Mouse (Mus musculus): Measurements from ENCODE around the gene Olfr1164. TPM values are rescaled to one million over a fixed set of nuclear protein-coding genes. Genes with fewer than 3 reads are reported as not detected.

Olfr1164 gene
- not detected in 2 replicates for polyA plus RNA-seq (2012; rRNA removed)

DNA sequence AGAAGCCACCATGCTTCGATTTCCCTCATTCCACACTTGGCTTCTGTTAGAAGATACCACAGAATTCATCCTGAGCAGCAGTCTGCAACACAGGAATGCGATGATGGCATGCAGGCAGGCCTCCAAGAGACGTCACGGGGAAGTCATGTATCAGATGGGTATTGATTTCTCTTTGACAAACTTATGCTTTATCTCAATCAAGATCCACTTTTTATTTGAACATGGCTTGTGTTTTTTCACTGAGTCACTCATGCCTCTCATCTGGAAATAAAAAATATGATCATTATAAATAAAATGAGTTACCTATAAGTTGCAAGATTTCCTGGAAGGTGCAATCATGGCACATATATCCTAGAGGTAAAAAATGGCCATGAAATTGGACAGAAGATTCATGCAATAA lies at the start of gene Olfr1164:
Gene Olfr1164, minus strand, starts transcription at position 101 of the 400 bp plus-strand sequence.
- H3K4me1 ChIP-seq (ENCODE audit: control insufficient read depth, insufficient read depth, low read length) = no peaks in the 10 kb centered on the region
- TF ChIP-seq CTCF (IDR thresholded peaks at IDR 0.05; ENCODE audit: control insufficient read depth, insufficient read depth, insufficient replicate concordance, low read depth, low read length) (no peak), POLR2A (IDR thresholded peaks at IDR 0.05; ENCODE audit: control insufficient read depth, low read depth, low read length) (no peak)
- no peaks in the 10 kb centered on the region for H3K27me3 ChIP-seq (ENCODE audit: control insufficient read depth, insufficient read depth, low read length)
- no peak within 1 kb of the TSS for H3K4me3 ChIP-seq (ENCODE audit: control insufficient read depth, low read depth, low read length)
- no peak within 1 kb of the TSS for H3K27ac ChIP-seq (ENCODE audit: control insufficient read depth, insufficient read depth, low read depth, low read length)
- no peaks in the 10 kb centered on the region for H3K36me3 ChIP-seq (ENCODE audit: control insufficient read depth, insufficient read depth, low read length)

GRCm38 (mm10) chr2:88128172-88128571 lies 34.4 kb upstream of the Olfr1164 start, which contains the start of gene Olfr1166:
Gene Olfr1166 (minus strand): TSS chr2:88128272.
- TF ChIP-seq POLR2A (IDR thresholded peaks at IDR 0.05; ENCODE audit: control insufficient read depth, low read depth, low read length) (no peak), CTCF (IDR thresholded peaks at IDR 0.05; ENCODE audit: control insufficient read depth, insufficient read depth, insufficient replicate concordance, low read depth, low read length) (no peak)
- H3K4me1 ChIP-seq (ENCODE audit: control insufficient read depth, insufficient read depth, low read length) = no peaks in the 10 kb centered on the region
- no peak within 1 kb of the TSS for H3K4me3 ChIP-seq (ENCODE audit: control insufficient read depth, low read depth, low read length)
- no peaks in the 10 kb centered on the region for H3K27me3 ChIP-seq (ENCODE audit: control insufficient read depth, insufficient read depth, low read length)
- H3K36me3 ChIP-seq (ENCODE audit: control insufficient read depth, insufficient read depth, low read length) = no peaks in the 10 kb centered on the region
- no peak within 1 kb of the TSS for H3K27ac ChIP-seq (ENCODE audit: control insufficient read depth, insufficient read depth, low read depth, low read length)

DNA sequence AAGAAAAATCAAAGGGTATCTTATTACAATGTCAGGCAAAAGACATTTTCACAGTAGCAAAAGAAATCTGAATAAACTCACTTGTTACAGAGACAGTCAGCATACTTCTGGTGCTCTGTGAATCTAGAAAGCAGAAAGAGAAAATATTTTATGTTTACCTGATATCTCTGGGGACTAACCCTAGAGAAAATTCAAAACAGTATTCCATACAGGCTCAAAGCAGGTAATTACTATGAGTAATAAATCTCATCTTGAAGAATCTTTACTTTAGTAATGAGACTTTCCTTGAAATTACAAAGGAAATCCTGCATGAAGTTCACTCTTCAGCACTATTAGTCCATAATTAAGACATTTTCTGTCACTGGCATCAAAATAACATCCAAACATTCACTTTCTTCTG lies 22.0 kb downstream of the Olfr1164 start, which contains the start of gene Olfr1163:
Gene Olfr1163, minus strand, starts transcription at position 101 of the 400 bp plus-strand sequence.
- TF ChIP-seq POLR2A (IDR thresholded peaks at IDR 0.05; ENCODE audit: control insufficient read depth, low read depth, low read length) (no peak), CTCF (IDR thresholded peaks at IDR 0.05; ENCODE audit: control insufficient read depth, insufficient read depth, insufficient replicate concordance, low read depth, low read length) (no peak)
- no peaks in the 10 kb centered on the region for H3K36me3 ChIP-seq (ENCODE audit: control insufficient read depth, insufficient read depth, low read length)
- no peaks in the 10 kb centered on the region for H3K27me3 ChIP-seq (ENCODE audit: control insufficient read depth, insufficient read depth, low read length)
- H3K4me3 ChIP-seq (ENCODE audit: control insufficient read depth, low read depth, low read length) = no peak within 1 kb of the TSS
- no peaks in the 10 kb centered on the region for H3K4me1 ChIP-seq (ENCODE audit: control insufficient read depth, insufficient read depth, low read length)
- H3K27ac ChIP-seq (ENCODE audit: control insufficient read depth, insufficient read depth, low read depth, low read length) = no peak within 1 kb of the TSS

GRCm38 (mm10) chr2:88063587-88063986 lies 30.2 kb downstream of the Olfr1164 start:
- no peaks in the 10 kb centered on the region for H3K27me3 ChIP-seq (ENCODE audit: control insufficient read depth, insufficient read depth, low read length)
- no peaks in the 10 kb centered on the region for H3K4me1 ChIP-seq (ENCODE audit: control insufficient read depth, insufficient read depth, low read length)
- no peak overlapping the region for H3K27ac ChIP-seq (ENCODE audit: control insufficient read depth, insufficient read depth, low read depth, low read length)
- H3K4me3 ChIP-seq (ENCODE audit: control insufficient read depth, low read depth, low read length) = no peak overlapping the region
- TF ChIP-seq CTCF (IDR thresholded peaks at IDR 0.05; ENCODE audit: control insufficient read depth, insufficient read depth, insufficient replicate concordance, low read depth, low read length) (no peak), POLR2A (IDR thresholded peaks at IDR 0.05; ENCODE audit: control insufficient read depth, low read depth, low read length) (no peak)
- no peaks in the 10 kb centered on the region for H3K36me3 ChIP-seq (ENCODE audit: control insufficient read depth, insufficient read depth, low read length)

GRCm38 (mm10) chr2:88051029-88051428 lies 42.7 kb downstream of the Olfr1164 start, which contains the start of gene Olfr1162:
Gene Olfr1162 (minus strand): TSS chr2:88051129.
- Histone ChIP-seq H3K36me3 (ENCODE audit: control insufficient read depth, insufficient read depth, low read length) (no peaks in the 10 kb centered on the region), H3K4me3 (ENCODE audit: control insufficient read depth, low read depth, low read length) (no peak within 1 kb of the TSS), H3K27ac (ENCODE audit: control insufficient read depth, insufficient read depth, low read depth, low read length) (no peak within 1 kb of the TSS), H3K27me3 (ENCODE audit: control insufficient read depth, insufficient read depth, low read length) (no peaks in the 10 kb centered on the region), H3K4me1 (ENCODE audit: control insufficient read depth, insufficient read depth, low read length) (no peaks in the 10 kb centered on the region)
- no peak for TF ChIP-seq CTCF (IDR thresholded peaks at IDR 0.05; ENCODE audit: control insufficient read depth, insufficient read depth, insufficient replicate concordance, low read depth, low read length)
- TF ChIP-seq POLR2A (IDR thresholded peaks at IDR 0.05; ENCODE audit: control insufficient read depth, low read depth, low read length) = no peak

Other genes with a start within 250 kb of the Olfr1164 start
- gene Olfr1150-ps1, start 250.0 kb downstream of the Olfr1164 start, polyA plus RNA-seq (2012; rRNA removed) = not detected in 2 replicates
- gene Olfr1151, start 238.1 kb downstream of the Olfr1164 start, polyA plus RNA-seq (2012; rRNA removed) = not detected in 2 replicates
- gene Olfr1152, start 227.5 kb downstream of the Olfr1164 start, polyA plus RNA-seq (2012; rRNA removed) = not detected in 2 replicates
- gene Olfr1153, start 199.0 kb downstream of the Olfr1164 start, polyA plus RNA-seq (2012; rRNA removed) = not detected in 2 replicates
- gene Olfr1154, start 188.8 kb downstream of the Olfr1164 start, polyA plus RNA-seq (2012; rRNA removed) = not detected in 2 replicates
- not detected in 2 replicates for gene Olfr1155, start 148.8 kb downstream of the Olfr1164 start, polyA plus RNA-seq (2012; rRNA removed)
- not detected in 2 replicates for gene Olfr1156, start 140.9 kb downstream of the Olfr1164 start, polyA plus RNA-seq (2012; rRNA removed)
- not detected in 2 replicates for gene Olfr1157, start 125.7 kb downstream of the Olfr1164 start, polyA plus RNA-seq (2012; rRNA removed)
- not detected in 2 replicates for gene Olfr74, start 119.3 kb downstream of the Olfr1164 start, polyA plus RNA-seq (2012; rRNA removed)
- gene Olfr1158, start 103.9 kb downstream of the Olfr1164 start, polyA plus RNA-seq (2012; rRNA removed) = not detected in 2 replicates
- gene Olfr1160, start 85.7 kb downstream of the Olfr1164 start, polyA plus RNA-seq (2012; rRNA removed) = not detected in 2 replicates
- not detected in 2 replicates for gene Olfr1161, start 71.2 kb downstream of the Olfr1164 start, polyA plus RNA-seq (2012; rRNA removed)
- gene Olfr73, start 56.3 kb downstream of the Olfr1164 start, polyA plus RNA-seq (2012; rRNA removed) = not detected in 2 replicates
- not detected in 2 replicates for gene Olfr1162, start 42.8 kb downstream of the Olfr1164 start, polyA plus RNA-seq (2012; rRNA removed)
- gene Olfr1163, start 22.1 kb downstream of the Olfr1164 start, polyA plus RNA-seq (2012; rRNA removed) = not detected in 2 replicates
- not detected in 2 replicates for gene Olfr1166, start 34.3 kb upstream of the Olfr1164 start, polyA plus RNA-seq (2012; rRNA removed)
- not detected in 2 replicates for gene Olfr1167, start 61.2 kb upstream of the Olfr1164 start, polyA plus RNA-seq (2012; rRNA removed)
- not detected in 2 replicates for gene Olfr1168, start 87.9 kb upstream of the Olfr1164 start, polyA plus RNA-seq (2012; rRNA removed)
- gene Olfr1170, start 134.4 kb upstream of the Olfr1164 start, polyA plus RNA-seq (2012; rRNA removed) = not detected in 2 replicates
- not detected in 2 replicates for gene Olfr1173, start 185.9 kb upstream of the Olfr1164 start, polyA plus RNA-seq (2012; rRNA removed)
- gene Olfr1174-ps, start 221.2 kb upstream of the Olfr1164 start, polyA plus RNA-seq (2012; rRNA removed) = not detected in 2 replicates
- not detected in 2 replicates for gene Olfr1175-ps, start 233.2 kb upstream of the Olfr1164 start, polyA plus RNA-seq (2012; rRNA removed)
- gene Olfr1176, start 242.8 kb upstream of the Olfr1164 start, polyA plus RNA-seq (2012; rRNA removed) = not detected in 2 replicates